Mouse (Mus musculus) embryonic facial prominence, embryonic 11.5 days (tissue): ENCODE data around the gene Hist1h2bh. TPM values are rescaled to one million over a fixed set of nuclear protein-coding genes. Genes with fewer than 3 reads are reported as not detected.
A peak's percentile ranks its signal among the peaks of the same experiment; 100 is the strongest.

Source experiments
- ATAC-seq: fragments of 200-750 bp; cut with Nextera tagmentation; replicated peaks from 2 replicates; pipeline ENCODE4 v1.8.0; 2017; ENCODE audit warnings: low read depth; ENCODE audit not compliant: insufficient number of reproducible peaks, low FRiP score, low TSS enrichment
- DNase-seq: peaks from one replicate; pipeline ENCODE4 v3.0.0-alpha.2; 2015; ENCODE audit warnings: low spot score
- H3K27ac ChIP-seq: fragments of 300-500 bp; sonication (generic); replicated peaks from 2 replicates; pipeline ENCODE4 v1.5.1; 2014; ENCODE audit warnings: mild to moderate bottlenecking, low read depth, low read length, control low read depth
- H3K27me3 ChIP-seq: fragments of 300-500 bp; sonication (generic); 2 replicates; pipeline ENCODE4 v1.6.1; 2014; ENCODE audit warnings: mild to moderate bottlenecking, low read length, moderate library complexity, mixed read lengths; ENCODE audit not compliant: control insufficient read depth, insufficient read depth
- H3K36me3 ChIP-seq: fragments of 300-500 bp; sonication (generic); replicated peaks from 2 replicates; pipeline ENCODE4 v1.6.1; 2014; ENCODE audit warnings: low read depth, mild to moderate bottlenecking, low read length, moderate library complexity, mixed read lengths; ENCODE audit not compliant: control insufficient read depth, insufficient read depth
- H3K4me1 ChIP-seq: fragments of 300-500 bp; sonication (generic); 2 replicates; pipeline ENCODE4 v1.6.1; 2014; ENCODE audit warnings: low read length, mixed read lengths; ENCODE audit not compliant: control insufficient read depth, insufficient read depth
- H3K4me2 ChIP-seq: fragments of 300-500 bp; sonication (generic); 2 replicates; pipeline ENCODE4 v1.6.1; 2014; ENCODE audit warnings: low read depth, mild to moderate bottlenecking, control low read depth, low read length, moderate library complexity
- H3K4me3 ChIP-seq: fragments of 300-500 bp; sonication (generic); 2 replicates; pipeline ENCODE4 v1.5.1; 2014; ENCODE audit warnings: low read depth, low read length, control low read depth
- H3K9ac ChIP-seq: fragments of 300-500 bp; sonication (generic); replicated peaks from 2 replicates; pipeline ENCODE4 v1.6.1; 2014; ENCODE audit warnings: mild to moderate bottlenecking, control low read depth, low read length
- H3K9me3 ChIP-seq: fragments of 300-500 bp; sonication (generic); replicated peaks from 2 replicates; pipeline ENCODE4 v1.6.1; 2016; ENCODE audit warnings: mild to moderate bottlenecking, low read length, inconsistent platforms, mixed read lengths; ENCODE audit not compliant: control insufficient read depth
- WGBS: fragments of 180-500 bp; shearing (Covaris S2); extraction: QIAGEN DNeasy Blood & Tissue Kit; methylation state at CpG from one replicate; pipeline ENCODE4 v1.1.7; 2014; 5-methylcytosine and 5-hydroxymethylcytosine counted together
- polyA plus RNA-seq: library from polyadenylated mRNA; unstranded; fragments of >200 nt; fragmentation: Nextera tagmentation; extraction: Ambion mirVana; gene quantifications from 2 replicates; pipeline ENCODE4 v1.2.1, GENCODE M21; 2014

Gene Hist1h2bh
- polyA plus RNA-seq, 1 experiment from 2014 or later = 0.67 TPM

GRCm38 (mm10) chr13:23515826-23516620 is 27.2 kb downstream of the Hist1h2bh start:
- no peak for DNase-seq
- H3K9ac ChIP-seq = peak overlapping the region; percentile 44
- no peak overlapping the region for H3K27ac ChIP-seq

GRCm38 (mm10) chr13:23515281-23515680 is 27.9 kb downstream of the Hist1h2bh start:
- Histone ChIP-seq H3K4me1 (no peaks in the 10 kb centered on the region), H3K4me2 (no peak overlapping the region), H3K36me3 (no peaks in the 10 kb centered on the region), H3K4me3 (no peak overlapping the region), H3K27me3 (no peaks in the 10 kb centered on the region), H3K27ac (no peak overlapping the region), H3K9ac (no peak overlapping the region), H3K9me3 (no peaks in the 10 kb centered on the region)
- DNase-seq = no peak
- no peak for ATAC-seq
- WGBS = 74% methylated on average over 5 of the region's 5 CpGs

More at GRCm38 (mm10) chr13:23515826-23516620, 27.2 kb downstream of the Hist1h2bh start:
- Histone ChIP-seq H3K4me2 (peak overlapping the region; percentile 52), H3K9me3 (no peaks in the 10 kb centered on the region), H3K36me3 (no peaks in the 10 kb centered on the region), H3K4me3 (peak overlapping the region; percentile 47), H3K27me3 (no peaks in the 10 kb centered on the region), H3K4me1 (no peaks in the 10 kb centered on the region)
- WGBS = 49% methylated on average over 15 of the region's 15 CpGs
- ATAC-seq = no peak

GRCm38 (mm10) chr13:23513517-23513916 is 29.7 kb downstream of the Hist1h2bh start:
- Histone ChIP-seq H3K9ac (no peak overlapping the region), H3K4me2 (no peak overlapping the region), H3K9me3 (no peaks in the 10 kb centered on the region), H3K27ac (no peak overlapping the region), H3K4me3 (no peak overlapping the region), H3K36me3 (no peaks in the 10 kb centered on the region), H3K4me1 (no peaks in the 10 kb centered on the region), H3K27me3 (no peaks in the 10 kb centered on the region)
- DNase-seq (no peak), ATAC-seq (no peak)
- WGBS = 95% methylated on average over 1 of the region's 1 CpGs

- H3K9ac ChIP-seq = no peak overlapping the region
- H3K36me3 ChIP-seq = no peaks in the 10 kb centered on the region
- H3K9me3 ChIP-seq = no peaks in the 10 kb centered on the region
- H3K4me1 ChIP-seq = no peaks in the 10 kb centered on the region
- DNase-seq (no peak), ATAC-seq (no peak)
- no peaks in the 10 kb centered on the region for H3K27me3 ChIP-seq
- no peak overlapping the region for H3K4me2 ChIP-seq
- 57% methylated on average over 1 of the region's 1 CpGs for WGBS
- no peak overlapping the region for H3K4me3 ChIP-seq
- H3K27ac ChIP-seq = no peak overlapping the region
These were observed 33.1 kb downstream of the Hist1h2bh start for GRCm38 (mm10) chr13:23510127-23510526.

- Histone ChIP-seq H3K9me3 (no peaks in the 10 kb centered on the region), H3K27me3 (no peaks in the 10 kb centered on the region), H3K27ac (no peak overlapping the region), H3K4me2 (no peak overlapping the region; the same call in 1 of the 2 replicates), H3K9ac (no peak overlapping the region), H3K4me1 (no peaks in the 10 kb centered on the region), H3K36me3 (no peaks in the 10 kb centered on the region), H3K4me3 (no peak overlapping the region)
- 14% methylated on average over 14 of the region's 14 CpGs for WGBS
- no peak for ATAC-seq
- no peak for DNase-seq
These were observed 36.2 kb downstream of the Hist1h2bh start for GRCm38 (mm10) chr13:23506819-23507515.

- Histone ChIP-seq H3K4me1 (no peaks in the 10 kb centered on the region), H3K27ac (no peak overlapping the region), H3K27me3 (no peaks in the 10 kb centered on the region), H3K36me3 (no peaks in the 10 kb centered on the region), H3K9me3 (no peaks in the 10 kb centered on the region), H3K4me2 (no peak overlapping the region; the same call in 1 of the 2 replicates), H3K9ac (no peak overlapping the region), H3K4me3 (peak overlapping the region; percentile 31; the same call in 1 of the 2 replicates)
- peak; percentile 89 for DNase-seq
- ATAC-seq = no peak
- 1% methylated on average over 13 of the region's 13 CpGs for WGBS
These were observed 36.8 kb downstream of the Hist1h2bh start for GRCm38 (mm10) chr13:23506351-23506750.

GRCm38 (mm10) chr13:23505662-23506345 is 37.4 kb downstream of the Hist1h2bh start:
- WGBS = 3% methylated on average over 14 of the region's 14 CpGs
- no peaks in the 10 kb centered on the region for H3K27me3 ChIP-seq
- peak overlapping the region; percentile 48 for H3K4me2 ChIP-seq
- peak; percentile 36; the same call in 1 of the 2 replicates for ATAC-seq
- peak overlapping the region; percentile 20; the same call in 1 of the 2 replicates for H3K9ac ChIP-seq
- no peaks in the 10 kb centered on the region for H3K9me3 ChIP-seq
- peak; percentile 58 for DNase-seq
- no peaks in the 10 kb centered on the region for H3K4me1 ChIP-seq
- peak overlapping the region; percentile 31 for H3K4me3 ChIP-seq
- H3K36me3 ChIP-seq = no peaks in the 10 kb centered on the region
- no peak overlapping the region for H3K27ac ChIP-seq
